Mouse (Mus musculus) intestine, embryonic 16.5 days (tissue): ENCODE data around the gene Gsg1l. TPM values are rescaled to one million over a fixed set of nuclear protein-coding genes. Genes with fewer than 3 reads are reported as not detected.

ENCODE experiments used
- ATAC-seq: fragments of 200-750 bp; cut with Nextera tagmentation; 2 replicates; pipeline ENCODE4 v1.8.0; 2017; ENCODE audit warnings: moderate TSS enrichment, moderate library complexity
- H3K27ac ChIP-seq: fragments of 300-500 bp; sonication (generic); 2 replicates; pipeline ENCODE4 v1.5.1; 2014; ENCODE audit warnings: mild to moderate bottlenecking, low read length
- H3K27me3 ChIP-seq: fragments of 300-500 bp; sonication (generic); replicated peaks from 2 replicates; pipeline ENCODE4 v1.6.1; 2014; ENCODE audit warnings: low read length, control low read depth, mixed read lengths; ENCODE audit not compliant: control insufficient read depth, insufficient read depth
- H3K36me3 ChIP-seq: fragments of 300-500 bp; sonication (generic); 2 replicates; pipeline ENCODE4 v1.6.1; 2014; ENCODE audit warnings: low read length, control low read depth; ENCODE audit not compliant: control insufficient read depth, insufficient read depth
- H3K4me1 ChIP-seq: fragments of 300-500 bp; sonication (generic); 2 replicates; pipeline ENCODE4 v1.6.1; 2014; ENCODE audit warnings: low read length, control low read depth, mixed read lengths; ENCODE audit not compliant: control insufficient read depth, insufficient read depth
- H3K4me2 ChIP-seq: fragments of 300-500 bp; sonication (generic); 2 replicates; pipeline ENCODE4 v1.6.1; 2014; ENCODE audit warnings: low read depth, low read length, control low read depth
- H3K4me3 ChIP-seq: fragments of 300-500 bp; sonication (generic); 2 replicates; pipeline ENCODE4 v1.5.1; 2014; ENCODE audit warnings: mild to moderate bottlenecking, low read length
- H3K9ac ChIP-seq: fragments of 300-500 bp; sonication (generic); 2 replicates; pipeline ENCODE4 v1.6.1; 2014; ENCODE audit warnings: low read depth, low read length
- H3K9me3 ChIP-seq: fragments of 300-500 bp; sonication (generic); 2 replicates; pipeline ENCODE4 v1.6.1; 2016; ENCODE audit warnings: low read length, control low read depth; ENCODE audit not compliant: control insufficient read depth
- WGBS: fragments of 180-500 bp; shearing (Covaris S2); extraction: QIAGEN DNeasy Blood & Tissue Kit; methylation state at CpG from one replicate; pipeline ENCODE4 v1.1.7; 2014; 5-methylcytosine and 5-hydroxymethylcytosine counted together
- polyA plus RNA-seq: library from polyadenylated mRNA; unstranded; fragments of >200 nt; fragmentation: Nextera tagmentation; extraction: Ambion mirVana; gene quantifications from 2 replicates; pipeline ENCODE4 v1.2.1, GENCODE M21; 2015

Gsg1l gene
- polyA plus RNA-seq, 1 experiment from 2014 or later, result 0.48 TPM

DNA sequence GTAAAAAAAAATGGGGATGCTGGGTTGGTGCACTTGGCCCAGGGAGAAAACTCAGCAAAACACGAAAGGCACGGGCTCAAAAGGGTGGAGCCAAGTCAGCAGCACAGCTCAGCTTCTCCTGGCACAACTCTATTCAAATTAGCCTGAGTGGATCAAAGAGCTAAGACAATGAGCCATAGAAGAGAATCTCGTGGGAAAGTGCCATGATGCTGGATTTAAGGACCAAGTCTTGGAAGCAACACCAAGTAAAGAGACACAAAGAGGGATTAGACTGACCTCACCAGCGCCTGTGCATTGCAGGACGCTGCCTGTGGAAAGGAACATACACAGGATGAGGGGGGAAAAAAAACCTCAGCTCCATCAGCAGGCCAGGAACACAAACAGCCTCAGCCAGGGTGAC, 76.9 kb downstream of the Gsg1l start:
- Histone ChIP-seq H3K9ac (no peak overlapping the region), H3K36me3 (no peaks in the 10 kb centered on the region), H3K27me3 (no peaks in the 10 kb centered on the region), H3K27ac (no peak overlapping the region), H3K4me1 (no peaks in the 10 kb centered on the region; the same call in 1 of the 2 replicates), H3K9me3 (no peaks in the 10 kb centered on the region), H3K4me3 (no peak overlapping the region), H3K4me2 (no peak overlapping the region)
- no peak for ATAC-seq
- WGBS, result 56% methylated on average over 5 of the region's 5 CpGs

GRCm38 (mm10) chr7:126001683-126002082, 80.5 kb downstream of the Gsg1l start:
- Histone ChIP-seq H3K27me3 (no peaks in the 10 kb centered on the region), H3K4me1 (no peaks in the 10 kb centered on the region), H3K27ac (no peak overlapping the region), H3K4me3 (no peak overlapping the region), H3K4me2 (no peak overlapping the region), H3K36me3 (no peaks in the 10 kb centered on the region), H3K9me3 (no peaks in the 10 kb centered on the region), H3K9ac (no peak overlapping the region)
- WGBS, result 49% methylated on average over 5 of the region's 5 CpGs
- no peak for ATAC-seq

DNA sequence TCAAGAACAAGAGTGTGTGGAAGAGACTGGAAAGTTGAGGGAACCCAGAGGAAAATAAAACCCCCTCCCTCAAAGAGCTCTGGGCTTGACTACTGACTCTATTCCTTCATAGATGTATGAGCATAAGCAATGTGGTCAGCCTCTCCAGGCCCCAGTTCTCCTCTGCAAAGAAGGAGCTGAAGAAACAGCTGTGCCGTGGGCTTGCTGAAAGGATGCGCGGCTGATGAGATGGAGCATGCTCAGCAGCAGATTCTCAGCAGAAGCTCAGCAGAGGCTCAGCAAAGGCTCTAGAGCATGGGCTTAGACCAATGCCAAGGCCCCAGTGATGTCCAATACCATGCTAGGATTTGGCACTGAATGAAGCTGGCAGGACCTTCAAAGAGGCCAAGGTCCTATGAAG, 82.3 kb downstream of the Gsg1l start:
- ATAC-seq, result no peak
- Histone ChIP-seq H3K4me1 (no peaks in the 10 kb centered on the region), H3K4me3 (no peak overlapping the region), H3K36me3 (no peaks in the 10 kb centered on the region), H3K27ac (no peak overlapping the region), H3K9me3 (no peaks in the 10 kb centered on the region), H3K4me2 (no peak overlapping the region), H3K9ac (no peak overlapping the region), H3K27me3 (no peaks in the 10 kb centered on the region)
- WGBS, result 91% methylated on average over 3 of the region's 3 CpGs

DNA sequence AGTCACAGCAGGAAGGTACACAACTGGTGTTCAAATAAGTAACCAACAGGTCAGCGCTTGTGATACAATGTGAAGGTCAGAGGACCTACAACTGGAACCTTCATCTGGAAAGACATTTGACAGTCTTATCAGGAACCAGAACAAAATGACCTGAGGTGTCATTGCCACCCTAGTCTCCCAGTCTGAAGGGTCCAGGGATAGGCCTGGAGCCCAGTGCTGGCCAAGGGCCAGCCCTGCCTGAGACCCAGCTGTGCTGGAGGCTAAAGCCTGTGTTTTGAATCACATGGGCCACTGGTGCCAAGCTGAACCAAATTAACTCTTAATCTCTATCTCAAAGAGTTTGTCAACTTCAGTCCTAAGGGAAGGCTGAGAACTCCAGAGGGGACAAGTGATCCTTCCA, 86.1 kb downstream of the Gsg1l start:
- H3K27me3 ChIP-seq, result no peaks in the 10 kb centered on the region
- no peaks in the 10 kb centered on the region for H3K36me3 ChIP-seq
- no peak overlapping the region for H3K9ac ChIP-seq
- H3K27ac ChIP-seq, result no peak overlapping the region
- no peaks in the 10 kb centered on the region for H3K4me1 ChIP-seq
- 97% methylated on average over 1 of the region's 1 CpGs for WGBS
- no peak overlapping the region for H3K4me2 ChIP-seq
- no peak for ATAC-seq
- no peak overlapping the region for H3K4me3 ChIP-seq
- H3K9me3 ChIP-seq, result no peaks in the 10 kb centered on the region

- Histone ChIP-seq H3K27me3 (no peaks in the 10 kb centered on the region), H3K36me3 (no peaks in the 10 kb centered on the region), H3K9me3 (no peaks in the 10 kb centered on the region), H3K4me3 (no peak overlapping the region), H3K27ac (no peak overlapping the region), H3K9ac (no peak overlapping the region), H3K4me2 (no peak overlapping the region), H3K4me1 (no peaks in the 10 kb centered on the region)
- ATAC-seq, result no peak
- 56% methylated on average over 6 of the region's 6 CpGs for WGBS
Measured at GRCm38 (mm10) chr7:125992356-125992891, 89.8 kb downstream of the Gsg1l start.

DNA sequence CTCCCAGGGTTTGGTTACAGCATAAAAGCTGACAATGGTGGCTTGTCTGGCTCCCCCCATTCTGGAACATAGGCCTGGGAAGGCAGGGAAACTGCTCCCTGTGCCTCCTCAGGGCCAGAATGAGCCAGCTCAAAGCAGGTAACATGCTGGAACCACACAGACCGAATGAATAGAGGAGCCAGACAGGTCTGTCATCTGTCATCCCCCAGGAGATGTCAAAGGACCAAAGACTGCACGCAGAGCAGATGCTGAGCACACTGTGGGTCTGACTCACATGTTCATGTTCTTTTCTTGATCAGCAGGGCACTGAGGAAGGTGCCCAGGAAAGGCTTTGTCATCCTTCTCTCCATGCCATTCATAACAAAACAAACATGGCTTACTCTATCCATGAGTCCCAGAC, 90.4 kb downstream of the Gsg1l start:
- Histone ChIP-seq H3K4me2 (no peak overlapping the region), H3K4me3 (no peak overlapping the region), H3K36me3 (no peaks in the 10 kb centered on the region), H3K9me3 (no peaks in the 10 kb centered on the region), H3K27me3 (no peaks in the 10 kb centered on the region), H3K9ac (no peak overlapping the region), H3K4me1 (no peaks in the 10 kb centered on the region), H3K27ac (no peak overlapping the region)
- no peak for ATAC-seq
- WGBS, result 42% methylated on average over 2 of the region's 2 CpGs

DNA sequence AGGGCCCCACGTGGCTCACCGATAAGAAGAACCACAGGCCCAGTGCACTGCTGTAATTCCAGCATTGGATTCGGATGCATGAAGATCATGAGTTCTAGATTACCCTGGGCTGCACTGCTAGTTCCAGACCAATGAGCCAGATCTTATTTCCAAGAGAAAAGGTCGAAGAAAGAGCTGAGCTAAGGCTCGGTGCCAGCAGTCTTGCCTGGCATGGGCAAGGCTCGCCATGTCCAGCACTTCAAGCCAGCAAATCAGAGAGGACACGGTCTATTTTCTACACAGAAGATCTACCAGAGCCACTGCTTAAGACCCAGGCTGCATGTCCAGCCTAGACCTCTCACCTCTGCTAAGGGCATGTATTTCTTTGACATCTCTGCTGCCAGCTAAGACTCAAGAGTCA, 92.2 kb downstream of the Gsg1l start:
- no peaks in the 10 kb centered on the region for H3K9me3 ChIP-seq
- no peak overlapping the region for H3K4me3 ChIP-seq
- 86% methylated on average over 7 of the region's 7 CpGs for WGBS
- no peak for ATAC-seq
- H3K27ac ChIP-seq, result no peak overlapping the region
- H3K9ac ChIP-seq, result no peak overlapping the region
- no peaks in the 10 kb centered on the region for H3K27me3 ChIP-seq
- no peak overlapping the region for H3K4me2 ChIP-seq
- H3K4me1 ChIP-seq, result no peaks in the 10 kb centered on the region
- no peaks in the 10 kb centered on the region for H3K36me3 ChIP-seq

GRCm38 (mm10) chr7:125989489-125989888, 92.7 kb downstream of the Gsg1l start:
- H3K9me3 ChIP-seq, result no peaks in the 10 kb centered on the region
- 33% methylated on average over 4 of the region's 4 CpGs for WGBS
- H3K4me2 ChIP-seq, result no peak overlapping the region
- no peak for ATAC-seq
- H3K27me3 ChIP-seq, result no peaks in the 10 kb centered on the region
- H3K4me3 ChIP-seq, result no peak overlapping the region
- H3K36me3 ChIP-seq, result no peaks in the 10 kb centered on the region
- no peaks in the 10 kb centered on the region for H3K4me1 ChIP-seq
- no peak overlapping the region for H3K27ac ChIP-seq
- no peak overlapping the region for H3K9ac ChIP-seq

DNA sequence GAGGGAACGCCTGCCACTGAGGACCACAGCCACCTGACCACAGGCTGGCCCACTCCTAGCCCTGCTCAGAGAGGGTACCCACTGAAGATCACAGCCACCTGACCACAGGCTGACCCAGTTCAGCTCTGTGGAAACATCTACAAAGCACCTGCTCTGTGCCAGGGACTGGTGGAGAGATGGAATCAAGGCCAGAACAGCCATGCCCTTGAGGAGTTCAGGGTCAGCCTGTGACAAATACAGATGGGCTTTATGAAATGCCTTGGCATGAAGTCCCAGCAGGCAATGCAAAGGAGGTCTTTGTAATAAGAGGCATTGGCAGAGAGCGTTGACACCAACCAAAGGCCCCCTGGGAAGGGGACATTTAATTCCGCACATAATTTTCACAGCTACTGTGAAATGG, 93.9 kb downstream of the Gsg1l start:
- Histone ChIP-seq H3K27ac (no peak overlapping the region), H3K27me3 (no peaks in the 10 kb centered on the region), H3K9ac (no peak overlapping the region), H3K4me1 (no peaks in the 10 kb centered on the region), H3K4me3 (no peak overlapping the region), H3K36me3 (no peaks in the 10 kb centered on the region), H3K4me2 (no peak overlapping the region), H3K9me3 (no peaks in the 10 kb centered on the region)
- 90% methylated on average over 3 of the region's 3 CpGs for WGBS
- ATAC-seq, result no peak

DNA sequence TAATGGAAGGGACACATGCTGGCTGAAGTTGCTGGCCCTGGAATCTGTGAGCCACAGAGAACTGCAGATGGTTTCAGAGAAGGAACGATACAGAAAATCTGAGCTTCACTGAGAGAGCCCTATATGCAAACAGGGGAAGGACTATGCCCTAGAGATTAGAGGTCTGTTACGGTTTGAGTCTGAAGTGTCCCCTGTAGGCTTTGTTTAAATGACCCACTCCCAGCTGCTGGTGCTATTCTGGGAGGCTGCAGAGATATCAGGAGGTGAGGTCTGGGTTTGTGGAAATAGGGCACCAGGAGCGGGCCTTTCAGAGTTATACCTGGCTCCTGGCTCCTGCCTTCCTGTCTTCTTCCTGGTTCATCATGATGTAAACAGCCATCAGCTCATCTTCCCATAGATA, 95.1 kb downstream of the Gsg1l start:
- H3K27me3 ChIP-seq, result no peaks in the 10 kb centered on the region
- no peaks in the 10 kb centered on the region for H3K36me3 ChIP-seq
- no peak overlapping the region for H3K27ac ChIP-seq
- no peak overlapping the region for H3K9ac ChIP-seq
- WGBS, result 65% methylated on average over 3 of the region's 3 CpGs
- ATAC-seq, result no peak
- no peaks in the 10 kb centered on the region for H3K9me3 ChIP-seq
- no peak overlapping the region for H3K4me3 ChIP-seq
- no peaks in the 10 kb centered on the region for H3K4me1 ChIP-seq
- H3K4me2 ChIP-seq, result no peak overlapping the region
